Mouse (Mus musculus) G1E (cell line): ENCODE data around the gene Bgn.

Source experiments
- CTCF ChIP-seq: IDR thresholded peaks from 2 replicates; pipeline ENCODE4 v1.5.1; 2012; ENCODE audit warnings: low read depth, low read length, inconsistent platforms, mixed read lengths
- TAL1 ChIP-seq: conservative IDR thresholded peaks from 2 replicates; pipeline ENCODE4 v1.6.1; 2012; ENCODE audit warnings: low read depth, low read length, inconsistent platforms, mixed read lengths

DNA sequence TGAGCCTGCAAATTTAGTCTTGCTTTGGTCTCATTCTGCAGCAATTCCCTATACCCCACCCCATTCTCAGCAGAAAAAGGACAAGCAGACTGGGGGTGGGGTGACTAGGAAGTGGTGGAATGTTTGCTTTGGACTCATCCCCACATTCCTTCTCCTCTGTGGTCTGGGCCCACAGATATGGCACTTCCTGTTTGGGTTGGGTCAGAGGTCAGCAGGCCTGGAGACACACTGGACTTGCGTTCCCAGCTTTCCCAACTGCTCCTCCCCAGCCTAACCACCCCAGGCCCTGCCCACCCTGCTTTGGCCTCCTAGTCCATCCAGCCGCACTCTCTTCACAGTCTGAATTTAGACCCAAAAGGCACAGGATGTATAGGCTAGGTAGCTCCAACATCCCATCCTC, 6.8 kb upstream of the Bgn start:
- TF ChIP-seq TAL1 (no peak), CTCF (no peak)
